Mouse (Mus musculus) ES-Bruce4 (cell line): ENCODE measurements around the gene Lrrfip2. TPM values are rescaled to one million over a fixed set of nuclear protein-coding genes. Genes with fewer than 3 reads are reported as not detected.

Experiments
- H3K27ac ChIP-seq: 2 replicates; pipeline ENCODE4 v1.5.1; 2012; ENCODE audit warnings: low read length, inconsistent platforms; ENCODE audit not compliant: insufficient read depth
- H3K27me3 ChIP-seq: 2 replicates; pipeline ENCODE4 v1.6.1; 2012; ENCODE audit warnings: mild to moderate bottlenecking, low read length, inconsistent platforms; ENCODE audit not compliant: control insufficient read depth, poor library complexity, insufficient read depth, severe bottlenecking
- H3K36me3 ChIP-seq: 2 replicates; pipeline ENCODE4 v1.6.1; 2012; ENCODE audit warnings: inconsistent platforms, mild to moderate bottlenecking, low read length, moderate library complexity; ENCODE audit not compliant: control insufficient read depth, poor library complexity, insufficient read depth, severe bottlenecking
- H3K4me1 ChIP-seq: one replicate; pipeline ENCODE4 v1.8.1; 2011; ENCODE audit warnings: low read length; ENCODE audit not compliant: control insufficient read depth, insufficient read depth
- H3K4me3 ChIP-seq: 2 replicates; pipeline ENCODE4 v1.5.1; 2011; ENCODE audit warnings: low read depth, mild to moderate bottlenecking, low read length
- H3K9ac ChIP-seq: 2 replicates; pipeline ENCODE4 v1.6.1; 2012; ENCODE audit warnings: low read depth, mild to moderate bottlenecking, inconsistent platforms; ENCODE audit not compliant: poor library complexity, severe bottlenecking
- H3K9me3 ChIP-seq: replicated peaks from 2 replicates; pipeline ENCODE4 v1.6.1; 2012; ENCODE audit warnings: mild to moderate bottlenecking, low read length, inconsistent platforms; ENCODE audit not compliant: control insufficient read depth, poor library complexity, insufficient read depth, severe bottlenecking
- CTCF ChIP-seq: IDR thresholded peaks from one replicate; pipeline ENCODE4 v1.8.1; 2011; ENCODE audit warnings: low read depth, low read length
- EP300 ChIP-seq: IDR thresholded peaks from 2 replicates; pipeline ENCODE4 v1.6.1; 2011; ENCODE audit warnings: low read depth, low read length; ENCODE audit not compliant: insufficient read depth
- POLR2A ChIP-seq: IDR thresholded peaks from one replicate; pipeline ENCODE4 v1.8.1; 2011; ENCODE audit warnings: low read length; ENCODE audit not compliant: insufficient read depth
- polyA plus RNA-seq: library from polyadenylated mRNA; stranded (reverse); fragments of >200 nt; gene quantifications from 2 replicates; pipeline ENCODE4 v1.2.4, GENCODE M21; 2011; ENCODE audit warnings: low read depth; ENCODE audit not compliant: missing spikeins, insufficient read depth, insufficient read length

Lrrfip2 gene
- polyA plus RNA-seq, 1 experiment, result 62.0 TPM

- Histone ChIP-seq H3K9me3 (no peaks in the 10 kb centered on the region), H3K9ac (no peak overlapping the region), H3K27me3 (no peaks in the 10 kb centered on the region), H3K27ac (no peak overlapping the region), H3K36me3 (no peaks in the 10 kb centered on the region), H3K4me1 (no peaks in the 10 kb centered on the region), H3K4me3 (no peak overlapping the region)
- TF ChIP-seq EP300, result no peak
- TF ChIP-seq POLR2A, result no peak
- no peak for TF ChIP-seq CTCF
Observed at GRCm38 (mm10) chr9:111208185-111208584, 90.8 kb downstream of the Lrrfip2 start.

DNA sequence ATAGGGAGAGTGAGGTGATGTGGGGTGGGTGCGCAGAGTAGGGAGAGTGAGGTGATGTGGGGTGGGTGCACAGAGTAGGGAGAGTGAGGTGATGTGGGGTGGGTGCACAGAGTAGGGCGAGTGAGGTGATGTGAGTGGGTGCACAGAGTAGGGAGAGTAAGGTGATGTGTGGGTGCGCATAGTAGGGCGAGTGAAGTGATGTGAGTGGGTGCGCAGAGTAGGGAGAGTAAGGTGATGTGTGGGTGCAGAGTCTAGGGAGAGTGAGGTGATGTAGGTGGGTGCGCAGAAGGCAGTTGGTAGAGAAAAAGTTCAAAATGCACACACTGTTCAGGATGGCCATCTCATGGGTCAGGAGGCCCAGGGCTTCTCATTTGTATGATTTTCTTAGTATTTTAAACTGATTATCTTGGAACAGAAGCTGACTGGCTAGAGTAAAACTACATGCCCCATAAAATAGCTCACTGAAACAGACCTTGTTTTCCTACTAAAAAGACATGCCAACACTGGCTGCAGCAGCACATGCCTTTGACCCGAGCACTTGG is 91.8 kb downstream of the Lrrfip2 start:
- TF ChIP-seq EP300 (no peak), POLR2A (no peak), CTCF (no peak)
- no peaks in the 10 kb centered on the region for H3K27me3 ChIP-seq
- no peaks in the 10 kb centered on the region for H3K9me3 ChIP-seq
- H3K9ac ChIP-seq, result no peak overlapping the region
- no peak overlapping the region for H3K4me3 ChIP-seq
- no peaks in the 10 kb centered on the region for H3K4me1 ChIP-seq
- no peaks in the 10 kb centered on the region for H3K36me3 ChIP-seq
- no peak overlapping the region for H3K27ac ChIP-seq

- Histone ChIP-seq H3K36me3 (no peaks in the 10 kb centered on the region), H3K27me3 (no peaks in the 10 kb centered on the region), H3K27ac (no peak overlapping the region), H3K9me3 (no peaks in the 10 kb centered on the region), H3K9ac (no peak overlapping the region), H3K4me3 (no peak overlapping the region), H3K4me1 (no peaks in the 10 kb centered on the region)
- TF ChIP-seq EP300 (no peak), CTCF (no peak), POLR2A (no peak)
Observed at GRCm38 (mm10) chr9:111210412-111210811, 93.0 kb downstream of the Lrrfip2 start.

DNA sequence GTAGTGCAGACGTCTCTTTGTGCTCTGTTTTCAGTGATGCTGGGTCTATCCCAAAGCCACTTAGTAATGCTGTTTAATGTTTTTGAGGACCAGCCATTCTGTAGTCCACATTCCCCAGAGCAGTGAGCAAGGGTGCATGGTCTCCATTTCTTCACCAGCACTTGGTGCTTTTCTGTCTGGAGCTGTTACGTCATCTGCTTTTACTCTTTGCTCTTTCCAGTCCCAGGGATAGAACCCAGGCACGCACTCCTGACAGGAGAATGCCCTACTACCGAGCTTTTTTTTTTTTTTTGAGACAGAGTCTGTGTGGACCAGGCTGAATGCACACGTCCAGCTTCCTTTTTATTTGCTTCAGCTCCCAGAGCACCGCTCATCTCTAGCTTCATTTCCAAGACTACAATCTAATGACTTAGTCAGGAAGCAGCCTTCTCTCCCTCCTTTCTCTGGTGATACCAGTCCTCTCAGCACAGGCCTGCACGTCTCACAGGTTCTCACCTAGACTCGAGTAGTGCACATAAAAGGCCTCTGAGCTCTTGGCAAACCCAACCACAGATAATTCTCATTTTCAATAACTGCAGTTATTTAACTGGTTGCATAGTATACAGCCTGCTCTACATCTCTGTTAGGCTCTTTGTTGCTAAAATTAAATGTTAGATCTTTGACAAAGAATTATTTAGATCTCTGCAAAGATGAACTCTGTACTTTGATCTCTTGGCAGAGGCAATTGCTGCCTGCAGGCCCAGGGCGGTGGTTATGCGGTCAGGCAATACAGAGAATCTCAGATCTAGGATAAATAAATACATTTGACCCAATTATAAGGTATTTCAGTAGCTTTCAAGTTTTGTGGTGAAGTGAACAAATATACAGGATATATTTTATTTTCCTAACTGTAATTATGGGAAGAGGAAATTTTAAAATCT is 94.0 kb downstream of the Lrrfip2 start:
- no peak overlapping the region for H3K27ac ChIP-seq
- no peaks in the 10 kb centered on the region for H3K36me3 ChIP-seq
- no peak overlapping the region for H3K4me3 ChIP-seq
- no peaks in the 10 kb centered on the region for H3K27me3 ChIP-seq
- TF ChIP-seq CTCF (no peak), POLR2A (no peak), EP300 (no peak)
- H3K9me3 ChIP-seq, result no peaks in the 10 kb centered on the region
- no peak overlapping the region for H3K9ac ChIP-seq
- H3K4me1 ChIP-seq, result no peaks in the 10 kb centered on the region

DNA sequence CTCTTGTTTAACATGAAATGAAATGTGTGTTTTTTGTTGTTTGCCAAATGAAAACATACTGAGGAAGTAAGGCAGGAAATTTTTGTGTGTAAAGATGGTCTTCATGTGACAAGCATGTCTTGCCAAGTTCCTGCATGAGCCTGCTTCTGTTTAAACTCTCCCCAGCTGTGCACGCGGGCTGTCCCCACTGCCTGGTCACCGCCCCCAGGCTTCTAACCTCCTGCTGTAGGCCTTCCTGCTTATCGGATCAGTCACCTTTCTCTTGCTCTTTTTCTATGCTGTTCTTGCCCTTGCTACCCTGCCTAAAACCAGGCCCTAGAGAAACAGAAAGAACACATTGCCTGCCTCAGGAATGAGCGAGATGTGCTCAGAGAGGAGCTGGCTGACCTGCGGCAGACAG is 96.1 kb downstream of the Lrrfip2 start:
- Histone ChIP-seq H3K27ac (no peak overlapping the region), H3K9me3 (no peaks in the 10 kb centered on the region), H3K4me3 (no peak overlapping the region), H3K9ac (no peak overlapping the region), H3K36me3 (no peaks in the 10 kb centered on the region), H3K4me1 (no peaks in the 10 kb centered on the region), H3K27me3 (no peaks in the 10 kb centered on the region)
- TF ChIP-seq CTCF (no peak), EP300 (no peak), POLR2A (no peak)

GRCm38 (mm10) chr9:111216424-111216823 is 99.0 kb downstream of the Lrrfip2 start:
- H3K9ac ChIP-seq, result no peak overlapping the region

More at GRCm38 (mm10) chr9:111216424-111216823, 99.0 kb downstream of the Lrrfip2 start:
- no peak overlapping the region for H3K4me3 ChIP-seq
- no peaks in the 10 kb centered on the region for H3K4me1 ChIP-seq
- no peaks in the 10 kb centered on the region for H3K27me3 ChIP-seq
- H3K9me3 ChIP-seq, result no peaks in the 10 kb centered on the region
- H3K27ac ChIP-seq, result no peak overlapping the region
- no peaks in the 10 kb centered on the region for H3K36me3 ChIP-seq
- TF ChIP-seq POLR2A (no peak), CTCF (no peak), EP300 (no peak)
